Mouse (Mus musculus): ENCODE data around the gene Prlr. TPM values are rescaled to one million over a fixed set of nuclear protein-coding genes. Genes with fewer than 3 reads are reported as not detected.

Gene Prlr
- polyA plus RNA-seq, 1 experiment from 2014 or later = 0.28 TPM

- no peaks in the 10 kb centered on the region for H3K36me3 ChIP-seq
- no peaks in the 10 kb centered on the region for H3K4me1 ChIP-seq
- no peak overlapping the region for H3K4me3 ChIP-seq
- DNase-seq (ENCODE audit: low spot score) = no peak
- H3K27me3 ChIP-seq (ENCODE audit: low read depth, poor library complexity, severe bottlenecking) = no peaks in the 10 kb centered on the region
- WGBS = 94% methylated on average over 2 of the region's 2 CpGs
- no peaks in the 10 kb centered on the region for H3K9me3 ChIP-seq (replicated peaks)
- H3K27ac ChIP-seq (replicated peaks) = no peak overlapping the region
Measured at GRCm38 (mm10) chr15:10366331-10366730, 189.3 kb downstream of the Prlr start.

DNA sequence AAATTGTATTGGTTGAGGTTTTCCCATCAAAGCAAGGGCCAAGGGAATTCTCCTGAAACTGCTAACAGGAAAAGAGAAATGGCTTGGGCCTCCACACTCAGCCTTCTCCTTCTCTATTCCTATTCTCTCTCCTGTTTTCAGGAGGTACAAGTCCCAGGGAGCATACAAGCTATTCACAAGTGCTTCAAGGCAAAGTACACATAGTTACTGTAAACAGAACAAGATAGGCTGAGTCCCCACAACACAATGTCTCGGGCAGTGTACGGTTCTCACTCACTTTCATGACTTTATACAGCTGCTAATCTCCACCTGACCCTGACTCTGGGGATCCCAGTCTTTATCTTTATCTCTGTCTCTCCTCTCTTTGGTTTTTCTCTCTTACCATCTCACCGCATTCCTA is 198.4 kb downstream of the Prlr start:
- no peaks in the 10 kb centered on the region for H3K27me3 ChIP-seq (ENCODE audit: low read depth, poor library complexity, severe bottlenecking)
- H3K36me3 ChIP-seq = no peaks in the 10 kb centered on the region
- H3K9me3 ChIP-seq (replicated peaks) = no peaks in the 10 kb centered on the region
- no peaks in the 10 kb centered on the region for H3K4me1 ChIP-seq
- no peak overlapping the region for H3K27ac ChIP-seq (replicated peaks)
- no peak overlapping the region for H3K4me3 ChIP-seq
- no peak for DNase-seq (ENCODE audit: low spot score)
- 84% methylated on average over 3 of the region's 3 CpGs for WGBS

- Histone ChIP-seq H3K4me3 (no peak overlapping the region), H3K4me1 (no peaks in the 10 kb centered on the region), H3K27me3 (ENCODE audit: low read depth, poor library complexity, severe bottlenecking) (no peaks in the 10 kb centered on the region), H3K36me3 (no peaks in the 10 kb centered on the region), H3K9me3 (replicated peaks) (no peaks in the 10 kb centered on the region), H3K27ac (replicated peaks) (no peak overlapping the region)
- DNase-seq (ENCODE audit: low spot score) = no peak
- WGBS = 93% methylated on average over 4 of the region's 4 CpGs
Measured at GRCm38 (mm10) chr15:10378338-10378959, 201.4 kb downstream of the Prlr start.

GRCm38 (mm10) chr15:10379757-10380458 is 202.9 kb downstream of the Prlr start:
- 95% methylated on average over 3 of the region's 3 CpGs for WGBS
- H3K4me3 ChIP-seq = no peak overlapping the region
- H3K4me1 ChIP-seq = no peaks in the 10 kb centered on the region
- H3K36me3 ChIP-seq = no peaks in the 10 kb centered on the region
- H3K27me3 ChIP-seq (ENCODE audit: low read depth, poor library complexity, severe bottlenecking) = no peaks in the 10 kb centered on the region
- DNase-seq (ENCODE audit: low spot score) = no peak
- no peaks in the 10 kb centered on the region for H3K9me3 ChIP-seq (replicated peaks)
- no peak overlapping the region for H3K27ac ChIP-seq (replicated peaks)

GRCm38 (mm10) chr15:10387263-10387662 is 210.2 kb downstream of the Prlr start:
- no peaks in the 10 kb centered on the region for H3K9me3 ChIP-seq (replicated peaks)
- 78% methylated on average over 2 of the region's 2 CpGs for WGBS
- H3K4me1 ChIP-seq = no peaks in the 10 kb centered on the region
- no peaks in the 10 kb centered on the region for H3K36me3 ChIP-seq
- no peak for DNase-seq (ENCODE audit: low spot score)
- H3K27ac ChIP-seq (replicated peaks) = no peak overlapping the region
- H3K27me3 ChIP-seq (ENCODE audit: low read depth, poor library complexity, severe bottlenecking) = no peaks in the 10 kb centered on the region
- no peak overlapping the region for H3K4me3 ChIP-seq

Other genes with a start within 250 kb of the Prlr start
- not detected in 2 replicates for gene Gm21973, start 148.1 kb downstream of the Prlr start, polyA plus RNA-seq (2016; fragmentation: Nextera tagmentation; extraction: Ambion mirVana)
- not detected in 2 replicates for gene Agxt2, start 181.3 kb downstream of the Prlr start, polyA plus RNA-seq (2016; fragmentation: Nextera tagmentation; extraction: Ambion mirVana)

Data from midbrain, embryonic 10.5 days (tissue).